Mouse (Mus musculus) thymus, adult 2 months (tissue): ENCODE measurements around the gene Cox10. TPM values are rescaled to one million over a fixed set of nuclear protein-coding genes. Genes with fewer than 3 reads are reported as not detected.

ENCODE experiments used
- DNase-seq: peaks from one replicate; pipeline ENCODE4 v3.0.0; 2021
- H3K27ac ChIP-seq: fragments of 200-500 bp; 2 replicates; pipeline ENCODE4 v1.5.1; 2012; ENCODE audit warnings: low read length, control low read depth; ENCODE audit not compliant: control insufficient read depth, insufficient read depth
- H3K27me3 ChIP-seq: fragments of 200-500 bp; 2 replicates; pipeline ENCODE4 v1.6.1; 2012; ENCODE audit warnings: mild to moderate bottlenecking, low read length, moderate library complexity, mixed read lengths; ENCODE audit not compliant: control insufficient read depth, insufficient read depth
- H3K36me3 ChIP-seq: fragments of 200-500 bp; 2 replicates; pipeline ENCODE4 v1.6.1; 2012; ENCODE audit warnings: mild to moderate bottlenecking, low read length, moderate library complexity; ENCODE audit not compliant: control insufficient read depth, insufficient read depth
- H3K4me1 ChIP-seq: fragments of 200-500 bp; replicated peaks from 2 replicates; pipeline ENCODE4 v1.6.1; 2012; ENCODE audit warnings: low read length; ENCODE audit not compliant: control insufficient read depth, insufficient read depth
- H3K4me3 ChIP-seq: fragments of 200-500 bp; 2 replicates; pipeline ENCODE4 v1.5.1; 2012; ENCODE audit warnings: mild to moderate bottlenecking, low read length, control low read depth, moderate library complexity; ENCODE audit not compliant: control insufficient read depth, insufficient read depth
- CTCF ChIP-seq: fragments of 200-500 bp; IDR thresholded peaks from 2 replicates; pipeline ENCODE4 v1.5.1; 2012; ENCODE audit warnings: mild to moderate bottlenecking, control low read depth, low read length, moderate library complexity, borderline replicate concordance; ENCODE audit not compliant: control insufficient read depth, poor library complexity, insufficient read depth; ENCODE audit errors: extremely low read depth
- POLR2A ChIP-seq: fragments of 200-500 bp; IDR thresholded peaks from 2 replicates; pipeline ENCODE4 v1.6.1; 2012; ENCODE audit warnings: mild to moderate bottlenecking, low read length, control low read depth, moderate library complexity; ENCODE audit not compliant: control insufficient read depth, poor library complexity, insufficient read depth; ENCODE audit errors: extremely low read depth
- WGBS: fragments of 180-500 bp; shearing (Covaris S2); methylation state at CpG from one replicate; pipeline ENCODE4 v1.1.7; 2018; 5-methylcytosine and 5-hydroxymethylcytosine counted together
- polyA plus RNA-seq: library from polyadenylated mRNA; depleted of rRNA; stranded (reverse); fragments of >200 nt; gene quantifications from 2 replicates; pipeline ENCODE4 v1.2.3, GENCODE M21; 2012; rRNA removed

Gene Cox10
- polyA plus RNA-seq, 1 experiment, result 20.2 TPM

DNA sequence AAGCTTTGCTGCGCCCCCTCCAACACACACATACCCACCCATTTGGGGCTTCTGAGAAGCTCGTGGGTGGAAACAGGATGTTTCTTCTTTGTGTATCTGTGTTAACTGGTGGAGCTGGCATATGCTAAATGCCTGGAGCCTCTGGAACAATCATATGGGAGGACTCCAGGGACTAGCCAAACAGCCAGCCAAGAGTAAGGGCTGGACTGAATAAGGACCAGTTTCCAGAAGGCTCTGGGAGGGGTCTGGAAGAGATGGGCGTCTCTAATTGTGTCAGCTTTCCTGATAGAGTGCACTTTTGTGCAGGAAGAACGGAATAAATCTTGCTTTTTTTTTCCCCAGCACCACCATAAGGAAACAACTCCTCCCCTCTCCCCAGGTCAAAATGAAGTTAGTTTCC lies 165.3 kb downstream of the Cox10 start:
- Histone ChIP-seq H3K4me1 (peaks cover 6% of the 10 kb centered on the region; the same call in 1 of the 2 replicates), H3K27ac (no peak overlapping the region), H3K27me3 (peaks cover 4% of the 10 kb centered on the region; the same call in 1 of the 2 replicates), H3K4me3 (no peak overlapping the region), H3K36me3 (no peaks in the 10 kb centered on the region)
- WGBS, result 27% methylated on average over 4 of the region's 4 CpGs
- DNase-seq, result no peak
- TF ChIP-seq POLR2A (no peak), CTCF (no peak)

Other genes with a start within 250 kb of the Cox10 start
- 9.3 and 12.0 TPM in 2 replicates for gene Hs3st3b1, start 157.2 kb downstream of the Cox10 start, polyA plus RNA-seq